In the genomic region with DNA sequence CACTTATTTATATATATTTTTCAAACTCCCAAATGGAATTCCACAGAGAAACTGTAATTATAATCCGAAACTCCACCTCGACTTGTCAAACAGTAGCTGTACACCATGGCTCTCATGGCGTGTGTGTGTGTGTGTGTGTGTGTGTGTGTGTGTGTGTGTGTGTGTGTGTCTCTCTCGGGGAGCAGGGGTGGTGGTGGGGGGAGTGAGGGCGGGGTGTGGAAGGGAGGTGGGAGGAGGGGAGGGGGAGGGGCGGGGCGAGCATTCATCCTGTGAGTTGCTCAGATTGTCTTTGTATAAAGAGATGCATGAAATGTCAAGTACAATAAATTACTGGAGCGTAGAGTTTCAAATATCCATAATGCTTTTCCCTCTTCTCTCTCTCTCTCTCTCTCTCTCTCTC, we compare ENCODE assay signal across 11 mouse cellular contexts.
DNase-seq lines count a peak whose midpoint lies in the region; ATAC-seq and TF ChIP-seq lines count a peak whose summit lies in the region.
"Had no signal": no experiment of that assay in that cellular context is flagged by ENCODE, and none has a peak within 500 bp of the region (broad histone marks: within the 10 kb centered on the region; RNA-seq: fewer than 3 reads in every experiment).

No protein-coding gene starts in this region.

- H3K36me3 ChIP-seq in kidney, postnatal 0 days (ENCODE audit: insufficient read depth, low read length) = 0 out of 2 replicates have a peak, but pooled peaks cover 2% of the 10 kb centered on the region
- H3K36me3 ChIP-seq in embryonic facial prominence, embryonic 10.5 days (replicated peaks) = peaks cover 15% of the 10 kb centered on the region
- peaks cover 10% of the 10 kb centered on the region for H3K36me3 ChIP-seq in embryonic facial prominence, embryonic 14.5 days (ENCODE audit: control insufficient read depth, insufficient read depth, low read length)

- WGBS in kidney, postnatal 0 days = 47% methylated on average over 7 of the region's 8 CpGs
- 67% methylated on average over 8 of the region's 8 CpGs for WGBS in embryonic facial prominence, embryonic 10.5 days
- 49% methylated on average over 6 of the region's 8 CpGs for WGBS in embryonic facial prominence, embryonic 14.5 days

- no peak overlapping the region for H3K9ac ChIP-seq in kidney, postnatal 0 days (ENCODE audit: low read depth, low read length)
- H3K9ac ChIP-seq in embryonic facial prominence, embryonic 14.5 days (ENCODE audit: low read depth, low read length) = no peak overlapping the region

- DNase-seq in kidney, postnatal 0 days (ENCODE audit: low spot score) = no peak
- no peak for DNase-seq in kidney, adult 9 months
- DNase-seq in embryonic facial prominence, embryonic 10.5 days (ENCODE audit: low spot score) = peak; percentile 27
- peak; percentile 30 for DNase-seq in embryonic facial prominence, embryonic 14.5 days (ENCODE audit: low spot score)
- DNase-seq in induced T-regulatory cell, adult 2 months (ENCODE audit: low read depth) = peak; percentile 21
- no peak for DNase-seq in spleen, adult 12 weeks (ENCODE audit: low spot score)
- DNase-seq in layer of hippocampus, postnatal 25 days (ENCODE audit: extremely low spot score in 1 of 2, low spot score in 1 of 2) = no peak
- DNase-seq in adrenal gland, postnatal 4 days (ENCODE audit: low spot score in 2 of 2) = no peak
- DNase-seq: gastrocnemius, postnatal 10 days had no signal

- H3K27me3 ChIP-seq in kidney, postnatal 0 days (ENCODE audit: insufficient read depth, low read length) = no peaks in the 10 kb centered on the region
- no peaks in the 10 kb centered on the region for H3K27me3 ChIP-seq in embryonic facial prominence, embryonic 10.5 days (replicated peaks; ENCODE audit: low read depth, poor library complexity, severe bottlenecking)
- no peaks in the 10 kb centered on the region for H3K27me3 ChIP-seq in embryonic facial prominence, embryonic 14.5 days (replicated peaks; ENCODE audit: control insufficient read depth, insufficient read depth, low read length)
- H3K27me3 ChIP-seq: megakaryocyte, embryonic 14.5 days; Patski had no signal

- 0 out of 2 replicates have a peak, but pooled peaks cover 10% of the 10 kb centered on the region for H3K4me1 ChIP-seq in kidney, postnatal 0 days (replicated peaks; ENCODE audit: insufficient read depth, low read length)
- H3K4me1 ChIP-seq in embryonic facial prominence, embryonic 10.5 days = peaks cover 35% of the 10 kb centered on the region
- H3K4me1 ChIP-seq in embryonic facial prominence, embryonic 14.5 days (ENCODE audit: control insufficient read depth, insufficient read depth, low read length) = peaks cover 29% of the 10 kb centered on the region

- no peak for TF ChIP-seq CTCF in kidney, postnatal 0 days (IDR thresholded peaks at IDR 0.05; ENCODE audit: low read depth)

- peak overlapping the region; percentile 43; the same call in 1 of the 2 replicates for H3K4me2 ChIP-seq in kidney, postnatal 0 days (ENCODE audit: low read length)
- H3K4me2 ChIP-seq in embryonic facial prominence, embryonic 14.5 days (ENCODE audit: low read depth, low read length) = peak overlapping the region; percentile 43

- no peak overlapping the region for H3K4me3 ChIP-seq in kidney, postnatal 0 days (replicated peaks; ENCODE audit: low read depth, low read length)
- no peak overlapping the region for H3K4me3 ChIP-seq in embryonic facial prominence, embryonic 10.5 days
- H3K4me3 ChIP-seq in embryonic facial prominence, embryonic 14.5 days (ENCODE audit: low read depth, low read length) = no peak overlapping the region
- H3K4me3 ChIP-seq: megakaryocyte, embryonic 14.5 days had no signal

- H3K27ac ChIP-seq in kidney, postnatal 0 days = peak overlapping the region; percentile 52
- no peak overlapping the region for H3K27ac ChIP-seq in embryonic facial prominence, embryonic 10.5 days (replicated peaks)
- no peak overlapping the region for H3K27ac ChIP-seq in embryonic facial prominence, embryonic 14.5 days (replicated peaks; ENCODE audit: low read depth, low read length)

- H3K9me3 ChIP-seq in kidney, postnatal 0 days (replicated peaks; ENCODE audit: low read length) = no peaks in the 10 kb centered on the region
- no peaks in the 10 kb centered on the region for H3K9me3 ChIP-seq in embryonic facial prominence, embryonic 10.5 days
- H3K9me3 ChIP-seq in embryonic facial prominence, embryonic 14.5 days (ENCODE audit: control insufficient read depth, low read length) = no peaks in the 10 kb centered on the region
- H3K9me3 ChIP-seq: megakaryocyte, embryonic 14.5 days had no signal

- ATAC-seq in kidney, postnatal 0 days (replicated peaks; ENCODE audit: low FRiP score, low read depth) = no peak
- peak; percentile 42; the same call in 1 of the 2 replicates for ATAC-seq in embryonic facial prominence, embryonic 14.5 days (ENCODE audit: low read depth)
- ATAC-seq: Patski had no signal

Comparison
In these comparisons a context has a peak if more than half of its experiments do, and no peak if none do; other contexts are left out.
1. DNase-seq: peak in embryonic facial prominence, embryonic 10.5 days (single experiment), embryonic facial prominence, embryonic 14.5 days (single experiment) and induced T-regulatory cell, adult 2 months (single experiment); none in kidney, postnatal 0 days (single experiment), kidney, adult 9 months (single experiment), spleen, adult 12 weeks (single experiment), layer of hippocampus, postnatal 25 days (0 of 2) and adrenal gland, postnatal 4 days (0 of 2).